Mouse (Mus musculus): ENCODE measurements around the gene Asb6. TPM values are rescaled to one million over a fixed set of nuclear protein-coding genes. Genes with fewer than 3 reads are reported as not detected.

Asb6 gene
- total RNA-seq, 2 experiments from 2014 or later, result 36.1 to 39.8 TPM

Other genes with a start within 250 kb of the Asb6 start
- gene Cstad, start 235.3 kb downstream of the Asb6 start, total RNA-seq (2021), result 1 to 10 TPM; 3.9 to 8.0 TPM
- 1 to 10 TPM; 6.7 to 8.5 TPM for gene 1700001O22Rik, start 26.7 kb downstream of the Asb6 start, total RNA-seq (2021)
- gene Ntmt1, start 22.5 kb downstream of the Asb6 start, total RNA-seq (2021), result 10 to 100 TPM; 35.4 to 36.3 TPM
- gene Prrx2, start 4.6 kb upstream of the Asb6 start, total RNA-seq (2021), result 1 to 10 TPM; 1.0 to 2.8 TPM
- 1 to 10 TPM; 4.9 to 5.0 TPM for gene Ptges, start 99.5 kb upstream of the Asb6 start, total RNA-seq (2021)
- gene Tor1b, start 122.6 kb upstream of the Asb6 start, total RNA-seq (2021), result 10 to 100 TPM; 28.4 to 31.8 TPM
- gene Tor1a, start 137.6 kb upstream of the Asb6 start, total RNA-seq (2021), result 10 to 100 TPM; 36.7 to 46.5 TPM
- gene BC005624, start 151.9 kb upstream of the Asb6 start, total RNA-seq (2021), result 10 to 100 TPM; 63.9 to 66.9 TPM
- gene Usp20, start 151.9 kb upstream of the Asb6 start, total RNA-seq (2021), result 10 to 100 TPM; 74.1 to 80.2 TPM

Measured in left cerebral cortex, postnatal 36 days (tissue).